Mouse (Mus musculus): ENCODE results near the gene Zfp273.
"Not testable (repeated sequence)": the region's sequence is repeated elsewhere in the genome, so short reads cannot be mapped to it uniquely, and the experiment has no call there.

The Zfp273 gene

DNA sequence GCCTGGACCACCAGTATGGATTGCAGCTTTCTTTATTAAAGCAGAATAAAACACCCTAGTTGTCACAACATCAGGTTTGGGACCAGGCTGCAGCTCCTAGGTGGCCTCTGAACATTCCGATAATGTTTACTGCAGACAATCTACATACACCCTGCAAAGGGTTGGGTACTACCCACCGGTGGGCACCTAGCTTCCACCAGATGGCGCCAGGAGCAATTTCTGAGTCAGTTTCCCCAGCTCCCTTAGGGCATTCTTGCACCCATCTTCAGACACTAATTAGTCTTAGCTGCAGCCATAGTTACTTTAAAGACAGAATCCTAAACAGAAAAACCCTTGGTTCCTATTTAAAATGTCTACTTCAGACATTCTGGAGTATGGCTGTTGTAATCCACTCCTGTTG lies 54.4 kb downstream of the Zfp273 start:
- DNase-seq (ENCODE audit: extremely low spot score), result no peak

- not testable (repeated sequence) for DNase-seq (ENCODE audit: extremely low spot score)
Observed at GRCm38 (mm10) chr13:67876049-67876698, 62.6 kb downstream of the Zfp273 start.
